Mouse (Mus musculus) C2C12 (cell line): ENCODE data around the gene Scn2a.

Experiments
- CEBPB ChIP-seq: IDR thresholded peaks from one replicate; pipeline ENCODE4 v1.6.1; 2011; ENCODE audit warnings: low read depth, mild to moderate bottlenecking, control low read depth, moderate library complexity
- CTCF ChIP-seq: IDR thresholded peaks from one replicate; pipeline ENCODE4 v1.5.1; 2011; ENCODE audit not compliant: control insufficient read depth, insufficient read depth, insufficient read length
- FOSL1 ChIP-seq: IDR thresholded peaks from one replicate; pipeline ENCODE4 v1.8.0; 2011; ENCODE audit warnings: mild to moderate bottlenecking, low read length; ENCODE audit not compliant: poor library complexity, insufficient read depth, severe bottlenecking
- MAX ChIP-seq: IDR thresholded peaks from one replicate; pipeline ENCODE4 v1.6.1; 2011; ENCODE audit warnings: mild to moderate bottlenecking, control low read depth
- MYOD1 ChIP-seq: IDR thresholded peaks from one replicate; pipeline ENCODE4 v1.6.1; 2011; ENCODE audit warnings: low read depth; ENCODE audit not compliant: control insufficient read depth, insufficient read length
- USF1 ChIP-seq: IDR thresholded peaks from one replicate; pipeline ENCODE4 v1.6.1; 2011; ENCODE audit warnings: low read depth, mild to moderate bottlenecking, control low read depth, moderate library complexity

DNA sequence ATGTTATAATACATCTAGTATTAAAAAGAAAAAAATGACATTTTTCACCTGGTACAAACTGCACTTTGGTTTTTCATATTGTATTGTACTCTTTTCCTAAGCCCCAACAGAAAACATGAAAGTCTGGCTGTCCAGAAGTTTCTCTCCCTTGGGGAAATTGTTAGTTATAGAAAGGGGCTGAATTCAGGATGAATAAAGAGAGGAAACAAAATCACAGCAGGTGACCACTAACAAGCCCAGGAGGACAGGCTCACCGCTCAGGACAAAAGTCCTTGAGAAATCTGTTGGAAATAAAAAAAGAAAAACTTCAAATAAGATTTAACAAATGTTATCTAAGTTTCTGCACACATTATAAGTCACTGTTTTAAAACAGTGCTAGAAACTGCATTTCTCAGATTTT lies 43.9 kb downstream of the Scn2a start:
- TF ChIP-seq CTCF = no peak
- TF ChIP-seq USF1 = no peak
- no peak for TF ChIP-seq CEBPB
- TF ChIP-seq MYOD1 = no peak
- TF ChIP-seq FOSL1 = no peak
- TF ChIP-seq MAX = no peak
